Mouse (Mus musculus) C2C12 (cell line): ENCODE measurements around the gene Gm4707.
"Not testable (repeated sequence)": the region's sequence is repeated elsewhere in the genome, so short reads cannot be mapped to it uniquely, and the experiment has no call there.

Experiments
- CTCF ChIP-seq: IDR thresholded peaks from one replicate; pipeline ENCODE4 v1.5.1; 2011; ENCODE audit not compliant: control insufficient read depth, insufficient read depth, insufficient read length
- FOSL1 ChIP-seq: IDR thresholded peaks from one replicate; pipeline ENCODE4 v1.8.0; 2011; ENCODE audit warnings: mild to moderate bottlenecking, low read length; ENCODE audit not compliant: poor library complexity, insufficient read depth, severe bottlenecking
- MAX ChIP-seq: IDR thresholded peaks from one replicate; pipeline ENCODE4 v1.6.1; 2011; ENCODE audit warnings: mild to moderate bottlenecking, control low read depth

GRCm38 (mm10) chr17:71419448-71419847, 40.3 kb downstream of the Gm4707 start:
- TF ChIP-seq CTCF, FOSL1, MAX: not testable (repeated sequence)
